Mouse (Mus musculus): ENCODE measurements at regions not wholly inside any gene's neighbourhood (a gene's known extent, or its start where the extent isn't known, plus 50 kb on each side); places are given as distances from the start of the nearest gene placed in this dataset.
"Not testable (repeated sequence)": the region's sequence is repeated elsewhere in the genome, so short reads cannot be mapped to it uniquely, and the experiment has no call there.

GRCm38 (mm10) chr13:82058872-82059271, 276.0 kb downstream of the Cetn3 start:
- DNase-seq = no peak

DNA sequence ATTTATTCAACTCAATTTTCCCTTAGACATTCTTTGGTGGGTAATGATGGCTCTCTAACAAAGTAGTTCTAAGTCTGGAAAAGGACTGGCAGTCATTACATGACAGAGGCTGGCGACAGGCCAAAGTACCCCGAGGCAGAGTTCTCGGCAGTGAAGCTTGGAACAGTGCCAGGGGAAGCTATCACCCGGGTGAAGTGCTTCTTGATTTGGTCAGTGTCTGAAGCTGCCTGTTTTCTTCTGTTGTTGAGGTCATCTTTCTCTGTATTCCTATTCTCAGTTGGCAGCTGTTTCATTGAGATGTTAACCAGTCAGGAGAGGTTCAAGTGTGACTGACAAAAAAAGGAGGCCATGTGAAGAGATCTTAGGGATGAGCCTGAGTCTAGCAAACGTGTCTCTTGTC, 276.6 kb downstream of the Cetn3 start:
- DNase-seq = peak; percentile 55

DNA sequence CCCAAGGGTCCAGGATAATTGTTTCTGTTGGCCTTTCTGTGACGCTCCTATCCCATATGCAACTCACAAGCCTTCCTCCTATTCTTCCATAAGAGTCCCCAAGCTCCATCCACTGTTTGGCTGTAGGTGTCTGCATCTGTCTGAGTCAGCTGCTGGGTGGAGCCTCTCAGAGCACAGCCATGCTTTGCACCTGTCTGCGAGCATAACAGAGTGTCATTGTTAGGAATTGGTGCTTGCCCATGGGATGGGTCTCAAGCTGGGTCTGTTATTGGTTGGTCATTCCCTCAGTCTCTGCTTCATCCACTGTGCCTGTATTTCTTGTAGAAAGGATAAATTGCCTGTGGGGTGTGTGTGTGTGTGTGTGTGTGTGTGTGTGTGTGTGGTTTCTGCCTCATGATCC, 281.0 kb downstream of the Cetn3 start:
- not testable (repeated sequence) for DNase-seq

GRCm38 (mm10) chr13:82066174-82066573, 283.3 kb downstream of the Cetn3 start:
- no peak for DNase-seq

- no peak for DNase-seq
These were observed 283.9 kb downstream of the Cetn3 start for GRCm38 (mm10) chr13:82066674-82067270.

DNA sequence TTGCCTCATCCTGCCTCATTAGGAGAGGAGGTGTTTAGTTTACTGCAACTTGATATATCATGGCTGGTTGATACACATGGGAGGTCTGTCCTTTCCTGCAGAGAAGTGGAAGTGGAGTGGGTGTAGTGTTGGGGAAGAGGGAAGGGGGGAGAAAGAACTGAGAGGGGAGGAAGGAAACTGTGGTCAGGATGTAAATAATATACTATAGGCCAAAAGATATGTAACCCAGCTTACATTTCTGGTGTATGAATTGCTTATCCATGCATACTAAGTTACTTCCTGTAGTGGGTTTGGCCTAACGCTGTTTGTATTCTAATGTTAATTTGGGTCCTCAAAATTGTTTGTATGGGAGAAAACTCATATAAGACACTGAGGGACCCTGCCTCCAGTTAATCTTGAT, 289.6 kb downstream of the Cetn3 start:
- DNase-seq = no peak

DNA sequence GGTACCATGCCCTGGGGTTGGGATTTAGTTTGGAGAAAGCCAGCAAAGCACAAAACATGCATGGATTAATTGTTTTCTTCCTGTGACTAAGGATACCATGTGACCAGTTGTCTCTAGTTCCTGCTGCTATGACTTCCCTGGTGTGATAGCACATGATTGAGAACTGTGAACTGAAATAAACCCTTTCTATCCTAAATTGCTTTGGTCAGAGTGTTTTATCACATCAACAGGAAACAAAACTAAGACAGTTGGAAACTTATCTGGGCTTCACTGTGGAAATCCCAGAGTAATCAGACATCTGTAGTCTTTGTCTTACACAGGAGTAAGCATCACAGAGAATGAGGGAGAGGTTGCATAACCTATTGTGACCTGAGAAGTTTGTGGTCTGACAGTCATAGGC, 290.5 kb downstream of the Cetn3 start:
- no peak for DNase-seq

DNA sequence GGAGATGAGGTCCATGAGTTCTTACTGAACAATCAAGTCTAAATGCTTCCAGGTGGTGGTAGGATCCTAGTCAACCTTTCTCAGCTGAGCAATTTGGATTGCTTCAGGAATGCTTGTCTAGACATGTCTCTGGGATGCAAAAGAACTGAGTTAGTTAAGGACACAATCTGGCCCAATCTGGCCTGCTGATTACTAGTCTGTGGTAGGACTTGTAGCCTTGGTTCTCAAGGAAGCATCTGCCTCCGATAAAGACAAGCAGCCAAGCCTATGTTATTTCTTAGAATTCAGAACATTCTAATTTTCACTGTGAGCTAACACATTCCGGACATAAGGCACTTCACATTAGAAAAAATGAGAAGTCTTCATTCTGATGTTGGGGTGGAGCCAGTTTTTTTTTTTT, 298.5 kb downstream of the Cetn3 start:
- DNase-seq = no peak

DNA sequence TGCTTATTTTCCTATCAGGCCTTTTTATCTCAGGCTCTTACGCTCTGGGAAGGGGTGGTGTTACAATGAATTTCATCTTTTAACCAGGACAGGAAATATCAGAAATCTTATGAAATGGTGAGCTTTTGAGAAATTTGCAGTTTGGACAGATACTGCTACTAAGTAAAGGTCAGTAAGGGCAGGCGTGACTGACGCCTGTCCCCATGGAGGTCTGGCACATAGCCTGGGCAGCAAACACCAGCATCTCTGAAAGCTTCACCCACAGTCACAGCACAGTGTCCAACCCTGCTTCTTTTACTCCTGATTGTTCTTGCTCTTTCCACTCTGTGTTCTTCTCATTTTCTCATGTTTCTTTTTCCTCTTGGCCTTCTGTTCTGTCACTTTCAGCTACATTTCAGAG, 304.8 kb downstream of the Cetn3 start:
- DNase-seq = no peak

GRCm38 (mm10) chr13:82092186-82092585, 309.3 kb downstream of the Cetn3 start:
- DNase-seq = peak; percentile 5

GRCm38 (mm10) chr13:82106032-82106431, 323.2 kb downstream of the Cetn3 start:
- DNase-seq = no peak

DNA sequence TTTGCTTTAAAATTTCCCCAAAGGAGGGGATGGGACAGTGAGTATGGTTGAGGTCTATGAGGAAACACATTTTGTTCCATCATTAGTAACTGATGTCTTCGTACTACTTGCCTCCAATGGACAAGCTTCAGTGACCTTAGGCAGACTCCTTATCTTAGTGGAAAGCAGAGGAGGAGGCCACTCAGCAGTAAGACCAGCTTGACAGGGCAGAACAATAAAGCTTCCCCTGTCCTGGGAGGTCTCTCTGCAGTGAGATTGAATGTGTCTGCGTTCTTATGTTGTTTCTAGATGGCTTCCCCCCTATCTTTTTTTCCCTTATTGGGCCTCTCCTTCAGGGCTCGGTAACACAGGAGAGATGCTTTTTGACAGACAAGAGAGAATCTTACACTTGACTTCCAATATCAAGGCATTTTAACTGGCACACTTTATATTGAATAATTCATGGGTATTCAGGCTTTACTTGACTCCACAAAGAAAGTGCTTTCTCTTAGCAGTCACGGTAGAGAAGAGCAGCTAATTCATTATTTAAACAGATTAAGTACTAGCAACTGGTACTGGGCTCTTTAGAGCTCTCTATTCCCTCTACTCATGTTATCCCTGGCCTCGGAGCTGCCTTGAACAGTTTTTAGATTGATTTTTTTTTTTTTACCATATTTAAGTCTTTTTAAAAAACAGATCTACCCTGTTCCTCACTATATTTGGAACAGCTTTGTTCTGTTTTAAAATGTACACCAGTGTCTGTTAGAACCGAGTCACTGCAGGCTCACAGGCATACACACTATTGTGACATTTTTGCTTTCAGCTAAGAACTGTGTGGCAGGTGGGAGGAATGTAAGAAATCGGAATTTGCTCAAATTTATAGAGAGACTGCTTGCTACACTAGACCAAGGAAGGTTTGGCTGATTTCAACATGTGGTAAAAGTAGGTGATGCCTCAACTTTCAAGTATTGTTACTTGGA, 347.2 kb downstream of the Cetn3 start:
- no peak for DNase-seq

Data from liver (tissue).